Mouse (Mus musculus) E14TG2a.4 (cell line): Measurements from ENCODE around the gene Acin1.

Experiments
- H3K27me3 ChIP-seq: 2 replicates; pipeline ENCODE4 v1.6.1; 2014; ENCODE audit warnings: low read length, control low read depth; ENCODE audit not compliant: insufficient read depth
- H3K36me3 ChIP-seq: 2 replicates; pipeline ENCODE4 v1.6.1; 2014; ENCODE audit warnings: low read length, control low read depth; ENCODE audit not compliant: insufficient read depth
- H3K4me1 ChIP-seq: replicated peaks from 2 replicates; pipeline ENCODE4 v1.6.1; 2014; ENCODE audit warnings: low read depth, low read length, control low read depth
- H3K4me3 ChIP-seq: replicated peaks from 2 replicates; pipeline ENCODE4 v1.5.1; 2014; ENCODE audit warnings: mild to moderate bottlenecking, low read length
- H3K9me3 ChIP-seq: 2 replicates; pipeline ENCODE4 v1.6.1; 2014; ENCODE audit warnings: low read length, control low read depth
- CTCF ChIP-seq: conservative IDR thresholded peaks from 2 replicates; pipeline ENCODE4 v1.5.1; 2014; ENCODE audit warnings: low read length
- NANOG ChIP-seq: IDR thresholded peaks from 2 replicates; pipeline ENCODE4 v1.6.1; 2014; ENCODE audit warnings: borderline replicate concordance, low read length, mixed read lengths
- POU5F1 ChIP-seq: IDR thresholded peaks from 2 replicates; pipeline ENCODE4 v1.6.1; 2014; ENCODE audit warnings: low read length, borderline replicate concordance

Gene Acin1

DNA sequence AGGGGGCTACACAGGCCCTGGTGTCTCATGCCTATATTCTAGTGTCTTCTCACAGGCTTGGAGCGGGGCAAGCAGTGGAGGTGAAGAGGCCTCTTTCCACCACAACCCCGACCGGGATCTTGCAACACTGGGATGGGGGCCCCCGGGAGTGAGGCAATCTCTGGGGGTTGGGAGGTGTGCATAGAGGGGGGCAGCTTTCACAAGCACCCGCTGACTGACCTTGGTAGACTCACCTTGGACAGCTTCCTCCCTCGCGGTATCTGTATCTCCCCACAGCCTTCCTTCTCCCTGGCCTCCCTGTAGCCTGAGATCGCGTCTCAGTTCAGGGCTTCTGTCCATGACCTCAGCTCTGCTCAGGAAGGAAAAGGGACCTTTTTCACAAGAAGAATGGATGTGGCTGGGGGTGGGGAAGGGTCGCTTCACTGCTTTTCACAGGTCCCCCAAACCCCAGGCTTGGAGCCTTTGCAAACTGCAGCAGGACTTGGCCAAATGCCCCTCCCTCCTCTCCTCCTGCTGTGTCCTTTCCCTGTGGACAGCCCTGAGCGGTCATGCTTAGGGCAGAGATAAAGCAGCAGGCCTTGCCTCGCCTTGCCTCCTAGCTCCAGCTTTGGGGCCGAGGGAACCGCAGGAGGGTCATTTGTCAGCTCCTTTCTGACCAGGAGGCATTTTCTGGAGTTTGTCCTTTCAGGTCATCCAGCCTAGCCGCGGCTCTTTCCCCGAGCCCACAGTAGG, 20.0 kb upstream of the Acin1 start:
- no peak overlapping the region for H3K4me3 ChIP-seq
- no peak for TF ChIP-seq POU5F1
- no peak for TF ChIP-seq NANOG
- TF ChIP-seq CTCF = no peak
- H3K27me3 ChIP-seq = peaks cover 55% of the 10 kb centered on the region
- no peaks in the 10 kb centered on the region for H3K36me3 ChIP-seq
- peaks cover 33% of the 10 kb centered on the region for H3K4me1 ChIP-seq
- H3K9me3 ChIP-seq = no peaks in the 10 kb centered on the region

DNA sequence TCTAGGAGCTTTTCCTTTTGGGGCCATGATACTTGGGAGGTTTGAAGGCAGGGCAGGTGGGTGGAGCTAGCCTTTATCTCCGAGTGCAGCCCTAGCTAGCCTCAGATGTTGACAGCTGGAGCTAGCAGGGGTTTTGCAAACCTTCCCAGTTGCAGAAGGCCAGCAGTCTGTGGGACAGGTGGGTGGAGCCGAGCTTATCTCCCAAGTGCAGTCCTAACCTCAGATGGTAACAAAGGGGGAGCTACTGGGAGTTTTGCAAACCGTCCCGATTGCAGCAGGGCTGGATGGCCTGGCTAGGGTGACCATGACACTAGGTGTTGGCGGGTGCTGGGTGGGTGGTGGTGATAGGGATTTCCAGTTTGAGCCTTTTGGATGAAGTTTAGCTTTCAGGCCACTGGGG, 19.1 kb upstream of the Acin1 start:
- Histone ChIP-seq H3K4me3 (no peak overlapping the region), H3K9me3 (no peaks in the 10 kb centered on the region), H3K4me1 (peaks cover 27% of the 10 kb centered on the region), H3K36me3 (no peaks in the 10 kb centered on the region), H3K27me3 (peaks cover 46% of the 10 kb centered on the region)
- TF ChIP-seq CTCF (no peak), NANOG (no peak), POU5F1 (no peak)

DNA sequence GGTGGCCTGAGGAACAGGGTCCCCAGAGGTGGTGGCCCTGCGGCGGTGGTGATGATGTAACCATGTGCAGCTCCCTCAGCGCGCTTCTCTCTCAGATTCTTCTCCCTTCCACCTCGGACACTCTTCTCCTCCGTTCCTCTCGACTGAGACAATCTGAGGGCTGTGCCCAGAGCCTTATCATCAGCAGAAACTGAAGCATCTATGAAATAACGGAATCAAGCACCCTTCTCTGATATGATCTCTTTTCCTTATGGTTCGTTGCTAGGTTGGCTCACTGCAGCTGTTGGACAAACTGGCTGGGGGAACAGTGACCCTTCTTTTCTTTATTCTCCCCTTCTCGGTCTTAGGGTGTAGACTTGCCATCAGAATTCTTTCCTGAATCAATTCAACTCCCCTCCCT, 16.5 kb upstream of the Acin1 start:
- Histone ChIP-seq H3K36me3 (no peaks in the 10 kb centered on the region), H3K4me3 (no peak overlapping the region)
- no peak for TF ChIP-seq POU5F1
- TF ChIP-seq NANOG = no peak
- no peak for TF ChIP-seq CTCF

DNA sequence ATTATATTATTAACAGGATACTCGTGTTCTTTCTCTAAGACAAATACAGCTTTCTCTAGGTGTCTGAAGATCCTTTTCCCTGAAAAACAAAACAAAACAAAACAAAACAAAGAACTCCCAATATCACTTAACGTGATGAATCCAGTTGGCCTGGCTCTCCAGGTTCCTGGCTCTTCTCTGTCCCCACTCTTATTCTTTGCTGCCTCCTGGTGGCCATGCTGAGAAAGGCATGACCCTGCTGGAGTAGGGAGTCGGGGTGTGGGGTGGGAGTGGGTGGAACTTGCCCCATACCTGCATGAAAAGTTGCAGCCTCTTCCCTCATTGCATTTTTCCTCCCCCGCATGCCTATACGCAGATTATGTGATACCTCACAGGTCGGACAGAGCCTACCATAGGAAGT, 14.6 kb upstream of the Acin1 start:
- no peak overlapping the region for H3K4me3 ChIP-seq
- no peaks in the 10 kb centered on the region for H3K9me3 ChIP-seq
- H3K36me3 ChIP-seq = no peaks in the 10 kb centered on the region
- TF ChIP-seq POU5F1 = no peak
- peak; percentile 92 for TF ChIP-seq CTCF
- H3K27me3 ChIP-seq = peaks cover 22% of the 10 kb centered on the region
- H3K4me1 ChIP-seq = peaks cover 23% of the 10 kb centered on the region

More for the DNA sequence above, 16.5 kb upstream of the Acin1 start:
- H3K9me3 ChIP-seq = no peaks in the 10 kb centered on the region
- H3K4me1 ChIP-seq = peaks cover 28% of the 10 kb centered on the region
- peaks cover 33% of the 10 kb centered on the region for H3K27me3 ChIP-seq

- H3K9me3 ChIP-seq = no peaks in the 10 kb centered on the region
- H3K4me3 ChIP-seq = no peak overlapping the region
- H3K4me1 ChIP-seq = peaks cover 21% of the 10 kb centered on the region
- H3K36me3 ChIP-seq = no peaks in the 10 kb centered on the region
- H3K27me3 ChIP-seq = peaks cover 26% of the 10 kb centered on the region
- TF ChIP-seq NANOG = no peak
- TF ChIP-seq CTCF = no peak
- no peak for TF ChIP-seq POU5F1
These were observed 12.9 kb upstream of the Acin1 start for GRCm38 (mm10) chr14:54699586-54699985.

GRCm38 (mm10) chr14:54698733-54699132, 12.0 kb upstream of the Acin1 start, which contains the start of gene Gm29776:
Gm29776 (minus strand) TSS chr14:54698833.
- Histone ChIP-seq H3K9me3 (no peaks in the 10 kb centered on the region), H3K27me3 (peaks cover 25% of the 10 kb centered on the region), H3K4me1 (peaks cover 23% of the 10 kb centered on the region), H3K4me3 (no peak within 1 kb of the TSS), H3K36me3 (peaks cover 5% of the 10 kb centered on the region)
- TF ChIP-seq NANOG (no peak), POU5F1 (no peak), CTCF (no peak)

- Histone ChIP-seq H3K4me1 (peaks cover 23% of the 10 kb centered on the region), H3K9me3 (no peaks in the 10 kb centered on the region), H3K27me3 (peaks cover 11% of the 10 kb centered on the region; the same call in 1 of the 2 replicates), H3K4me3 (no peak overlapping the region), H3K36me3 (peaks cover 19% of the 10 kb centered on the region)
- TF ChIP-seq POU5F1 = no peak
- no peak for TF ChIP-seq CTCF
- no peak for TF ChIP-seq NANOG
These were observed 10.0 kb upstream of the Acin1 start for GRCm38 (mm10) chr14:54696752-54697151.

DNA sequence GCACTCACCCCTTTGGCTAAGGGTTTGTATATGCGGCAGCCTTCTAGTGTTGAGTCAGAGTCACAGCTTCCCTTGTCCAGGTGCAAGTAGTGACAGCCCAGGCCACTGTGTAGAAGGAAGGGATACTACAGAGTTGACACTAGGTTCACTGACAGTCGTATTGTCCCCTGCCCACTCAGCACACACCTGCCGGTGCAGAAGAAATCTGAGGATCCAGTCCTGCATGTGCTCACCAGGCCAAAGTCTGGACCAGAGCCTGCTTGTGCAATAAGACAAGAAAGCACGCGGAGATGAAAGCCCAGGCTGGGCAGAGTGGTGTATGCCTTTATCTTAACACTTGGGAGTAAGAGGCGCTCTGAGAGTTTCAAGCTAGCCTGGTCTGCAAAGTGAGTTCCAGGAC, 8.3 kb upstream of the Acin1 start:
- H3K36me3 ChIP-seq = peaks cover 29% of the 10 kb centered on the region
- H3K9me3 ChIP-seq = no peaks in the 10 kb centered on the region
- peaks cover 20% of the 10 kb centered on the region for H3K4me1 ChIP-seq
- no peak overlapping the region for H3K4me3 ChIP-seq
- peaks cover 11% of the 10 kb centered on the region; the same call in 1 of the 2 replicates for H3K27me3 ChIP-seq
- TF ChIP-seq POU5F1 (no peak), CTCF (no peak), NANOG (no peak)

DNA sequence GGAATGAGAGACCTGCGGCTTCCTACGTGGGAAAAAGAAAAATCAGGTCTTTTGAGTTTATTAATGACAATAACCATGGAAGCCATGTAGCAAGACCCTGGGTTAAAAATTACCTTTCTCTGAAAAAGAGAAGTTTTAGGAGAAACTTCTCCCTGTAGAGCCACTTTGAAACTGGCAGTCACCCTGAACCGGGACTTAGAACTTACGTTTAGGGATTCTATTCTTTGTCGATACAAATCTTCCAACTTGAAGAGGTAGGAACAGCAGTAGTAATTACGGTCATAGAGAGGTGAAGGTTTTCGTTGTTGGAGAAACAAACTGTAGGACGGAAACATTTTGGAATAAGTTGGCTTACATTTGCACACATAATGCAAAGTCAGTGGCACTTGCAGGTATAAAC, 520 bp upstream of the Acin1 start:
- no peak for TF ChIP-seq NANOG
- TF ChIP-seq CTCF = no peak
- no peak for TF ChIP-seq POU5F1
- peaks cover 28% of the 10 kb centered on the region for H3K4me1 ChIP-seq
- no peaks in the 10 kb centered on the region for H3K9me3 ChIP-seq
- peaks cover 45% of the 10 kb centered on the region for H3K36me3 ChIP-seq
- H3K4me3 ChIP-seq = peak overlapping the region; percentile 98
- H3K27me3 ChIP-seq = no peaks in the 10 kb centered on the region
